Mouse (Mus musculus) intestine, embryonic 14.5 days (tissue): ENCODE results near the gene Gpx1. TPM values are rescaled to one million over a fixed set of nuclear protein-coding genes. Genes with fewer than 3 reads are reported as not detected.
"Not testable (repeated sequence)": the region's sequence is repeated elsewhere in the genome, so short reads cannot be mapped to it uniquely, and the experiment has no call there.

Experiments
- ATAC-seq: fragments of 200-750 bp; cut with Nextera tagmentation; replicated peaks from 2 replicates; pipeline ENCODE4 v1.8.0; 2017; ENCODE audit warnings: low read depth, moderate number of reproducible peaks, moderate TSS enrichment, moderate library complexity; ENCODE audit not compliant: low FRiP score, low TSS enrichment
- DNase-seq: peaks from one replicate; pipeline ENCODE4 v3.0.0-alpha.2; 2018; ENCODE audit warnings: low spot score
- H3K27ac ChIP-seq: fragments of 300-500 bp; sonication (generic); 2 replicates; pipeline ENCODE4 v1.5.1; 2014; ENCODE audit warnings: low read depth, mild to moderate bottlenecking, control low read depth
- H3K27me3 ChIP-seq: fragments of 300-500 bp; sonication (generic); replicated peaks from 2 replicates; pipeline ENCODE4 v1.6.1; 2014; ENCODE audit warnings: low read length, control low read depth; ENCODE audit not compliant: control insufficient read depth, insufficient read depth
- H3K36me3 ChIP-seq: fragments of 300-500 bp; sonication (generic); 2 replicates; pipeline ENCODE4 v1.6.1; 2014; ENCODE audit warnings: low read length, control low read depth; ENCODE audit not compliant: control insufficient read depth, insufficient read depth
- H3K4me1 ChIP-seq: fragments of 300-500 bp; sonication (generic); replicated peaks from 2 replicates; pipeline ENCODE4 v1.6.1; 2014; ENCODE audit warnings: low read length, control low read depth, mixed read lengths; ENCODE audit not compliant: control insufficient read depth, insufficient read depth
- H3K4me2 ChIP-seq: fragments of 300-500 bp; sonication (generic); 2 replicates; pipeline ENCODE4 v1.6.1; 2014; ENCODE audit warnings: low read length
- H3K4me3 ChIP-seq: fragments of 300-500 bp; sonication (generic); 2 replicates; pipeline ENCODE4 v1.5.1; 2014; ENCODE audit warnings: low read depth, low read length, control low read depth, mixed read lengths
- H3K9ac ChIP-seq: fragments of 300-500 bp; sonication (generic); 2 replicates; pipeline ENCODE4 v1.6.1; 2014; ENCODE audit warnings: mild to moderate bottlenecking, low read length
- H3K9me3 ChIP-seq: fragments of 300-500 bp; sonication (generic); 2 replicates; pipeline ENCODE4 v1.6.1; 2016; ENCODE audit warnings: low read length, control low read depth; ENCODE audit not compliant: control insufficient read depth
- WGBS: fragments of 180-500 bp; shearing (Covaris S2); extraction: QIAGEN DNeasy Blood & Tissue Kit; methylation state at CpG from one replicate; pipeline ENCODE4 v1.1.7; 2014; 5-methylcytosine and 5-hydroxymethylcytosine counted together
- polyA plus RNA-seq: library from polyadenylated mRNA; unstranded; fragments of >200 nt; fragmentation: Nextera tagmentation; extraction: Ambion mirVana; gene quantifications from 2 replicates; pipeline ENCODE4 v1.2.1, GENCODE M21; 2014

Gene Gpx1
- polyA plus RNA-seq, 1 experiment from 2014 or later, result 815 TPM

GRCm38 (mm10) chr9:108305170-108305569 lies 33.5 kb upstream of the Gpx1 start:
- peaks cover 23% of the 10 kb centered on the region for H3K36me3 ChIP-seq
- 0% methylated on average over 1 of the region's 1 CpGs for WGBS
- H3K4me3 ChIP-seq, result peak overlapping the region; percentile 94
- peak overlapping the region; percentile 81 for H3K9ac ChIP-seq
- H3K27me3 ChIP-seq, result no peaks in the 10 kb centered on the region
- H3K27ac ChIP-seq, result peak overlapping the region; percentile 73
- H3K4me1 ChIP-seq, result peaks cover 27% of the 10 kb centered on the region
- ATAC-seq, result no peak
- H3K4me2 ChIP-seq, result peak overlapping the region; percentile 74
- DNase-seq, result no peak
- H3K9me3 ChIP-seq, result no peaks in the 10 kb centered on the region

- H3K9ac ChIP-seq, result peak within 1 kb of the TSS; percentile 98
- ATAC-seq, result peak; percentile 97
Measured at GRCm38 (mm10) chr9:108305629-108306520, 32.8 kb upstream of the Gpx1 start, which contains the start of the genes Rhoa and Tcta. Rhoa (plus strand) TSS chr9:108306129. Tcta (minus strand) TSS chr9:108306160.

DNA sequence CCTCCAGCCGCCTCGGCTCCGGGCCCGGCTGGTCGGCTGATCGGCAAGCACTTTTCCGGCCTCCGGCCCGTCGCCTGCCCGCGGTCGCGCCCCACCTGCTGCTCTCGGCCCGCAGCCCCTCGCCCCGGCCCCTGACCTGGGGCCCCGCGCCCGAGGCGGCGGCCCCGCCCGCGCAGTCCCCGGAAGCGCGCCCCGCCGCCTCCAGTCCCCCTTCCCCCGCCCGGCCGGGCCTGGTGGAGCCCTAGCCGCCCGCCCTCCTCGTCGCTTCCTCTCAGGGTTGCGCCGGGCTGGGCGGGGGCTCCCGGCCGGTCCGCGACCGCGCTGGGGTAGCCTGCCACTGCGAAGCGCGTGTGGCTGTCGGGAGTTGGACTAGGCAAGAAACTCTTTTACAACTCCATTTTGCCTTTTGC lies 32.1 kb upstream of the Gpx1 start:
- Histone ChIP-seq H3K27me3 (no peaks in the 10 kb centered on the region), H3K36me3 (peaks cover 20% of the 10 kb centered on the region), H3K4me2 (peak overlapping the region; percentile 96), H3K4me1 (peaks cover 31% of the 10 kb centered on the region), H3K27ac (peak overlapping the region; percentile 100), H3K4me3 (peak overlapping the region; percentile 94), H3K9me3 (no peaks in the 10 kb centered on the region), H3K9ac (peak overlapping the region; percentile 98)
- ATAC-seq (peak; percentile 71), DNase-seq (no peak)
- under 1% methylated on average over 50 of the region's 51 CpGs for WGBS

More at GRCm38 (mm10) chr9:108305629-108306520, 32.8 kb upstream of the Gpx1 start, which contains the start of the genes Rhoa and Tcta:
- Histone ChIP-seq H3K36me3 (peaks cover 20% of the 10 kb centered on the region), H3K27me3 (no peaks in the 10 kb centered on the region), H3K27ac (peak within 1 kb of the TSS; percentile 100), H3K4me2 (peak within 1 kb of the TSS; percentile 96), H3K4me3 (peak within 1 kb of the TSS; percentile 94), H3K4me1 (peaks cover 31% of the 10 kb centered on the region), H3K9me3 (no peaks in the 10 kb centered on the region)
- WGBS, result under 1% methylated on average over 79 of the region's 81 CpGs
- peak; percentile 94 for DNase-seq

GRCm38 (mm10) chr9:108307021-108307807 lies 31.5 kb upstream of the Gpx1 start:
- H3K4me1 ChIP-seq, result peaks cover 31% of the 10 kb centered on the region
- ATAC-seq, result no peak
- peak overlapping the region; percentile 96 for H3K4me2 ChIP-seq
- no peaks in the 10 kb centered on the region for H3K27me3 ChIP-seq
- H3K9me3 ChIP-seq, result no peaks in the 10 kb centered on the region
- peak overlapping the region; percentile 100 for H3K27ac ChIP-seq
- peak overlapping the region; percentile 94 for H3K4me3 ChIP-seq
- H3K9ac ChIP-seq, result peak overlapping the region; percentile 98
- 9% methylated on average over 12 of the region's 12 CpGs for WGBS
- DNase-seq, result no peak
- H3K36me3 ChIP-seq, result peaks cover 16% of the 10 kb centered on the region

- ATAC-seq (no peak), DNase-seq (no peak)
- peak overlapping the region; percentile 96 for H3K4me2 ChIP-seq
- peak overlapping the region; percentile 94 for H3K4me3 ChIP-seq
- no peaks in the 10 kb centered on the region for H3K9me3 ChIP-seq
- H3K27me3 ChIP-seq, result no peaks in the 10 kb centered on the region
- WGBS, result 61% methylated on average over 2 of the region's 2 CpGs
- peaks cover 28% of the 10 kb centered on the region for H3K4me1 ChIP-seq
- peak overlapping the region; percentile 98 for H3K9ac ChIP-seq
- H3K36me3 ChIP-seq, result peaks cover 8% of the 10 kb centered on the region
- H3K27ac ChIP-seq, result no peak overlapping the region
Measured at GRCm38 (mm10) chr9:108308141-108308540, 30.6 kb upstream of the Gpx1 start.

GRCm38 (mm10) chr9:108317572-108317971 lies 21.1 kb upstream of the Gpx1 start:
- no peak overlapping the region for H3K9ac ChIP-seq
- no peaks in the 10 kb centered on the region for H3K4me1 ChIP-seq
- DNase-seq, result no peak
- ATAC-seq, result no peak
- H3K36me3 ChIP-seq, result peaks cover 52% of the 10 kb centered on the region
- H3K4me2 ChIP-seq, result no peak overlapping the region
- no peaks in the 10 kb centered on the region for H3K27me3 ChIP-seq
- no peaks in the 10 kb centered on the region for H3K9me3 ChIP-seq
- H3K4me3 ChIP-seq, result no peak overlapping the region
- 96% methylated on average over 3 of the region's 3 CpGs for WGBS
- H3K27ac ChIP-seq, result no peak overlapping the region

DNA sequence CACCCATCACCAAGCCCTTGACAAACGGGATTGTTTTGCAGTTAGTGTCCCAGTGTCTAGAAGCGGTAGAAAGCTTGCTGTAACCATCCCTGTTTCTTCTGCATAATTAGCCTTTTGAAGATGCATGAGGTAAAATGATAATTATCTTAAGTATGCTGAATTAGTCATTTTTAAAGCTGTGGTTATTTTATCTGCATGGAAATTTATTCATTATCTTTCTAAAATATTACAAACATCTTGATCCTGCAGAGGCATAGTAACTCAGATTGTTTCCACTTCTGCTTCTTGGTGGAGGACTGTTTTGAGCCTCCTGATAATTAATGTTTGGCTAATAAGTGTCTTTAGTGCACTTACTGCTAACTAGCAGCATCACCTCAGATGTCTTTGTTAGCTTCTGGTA lies 20.2 kb upstream of the Gpx1 start:
- H3K9ac ChIP-seq, result no peak overlapping the region
- no peaks in the 10 kb centered on the region for H3K27me3 ChIP-seq
- DNase-seq (no peak), ATAC-seq (no peak)
- no peak overlapping the region for H3K4me2 ChIP-seq
- H3K27ac ChIP-seq, result no peak overlapping the region
- WGBS, result 81% methylated on average over 2 of the region's 2 CpGs
- H3K9me3 ChIP-seq, result no peaks in the 10 kb centered on the region
- H3K4me3 ChIP-seq, result no peak overlapping the region
- no peaks in the 10 kb centered on the region for H3K4me1 ChIP-seq
- peaks cover 52% of the 10 kb centered on the region for H3K36me3 ChIP-seq

DNA sequence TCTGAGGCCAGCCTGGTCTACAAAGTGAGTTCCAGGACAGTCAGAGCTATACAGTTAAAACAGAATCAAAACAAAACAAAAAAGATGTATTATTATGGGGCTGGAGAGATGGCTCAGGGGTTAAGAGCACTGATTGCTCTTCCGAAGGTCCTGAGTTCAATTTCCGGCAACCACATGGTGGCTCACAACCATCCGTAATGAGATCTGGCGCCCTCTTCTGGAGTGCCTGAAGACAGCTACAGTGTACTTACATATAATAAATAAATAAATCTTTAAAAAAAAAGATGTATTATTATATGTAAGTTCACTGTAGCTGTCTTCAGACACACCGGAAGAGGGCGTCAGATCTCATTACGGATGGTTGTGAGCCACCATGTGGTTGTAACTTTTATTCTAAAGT lies 16.6 kb upstream of the Gpx1 start:
- H3K4me3 ChIP-seq, DNase-seq: not testable (repeated sequence)

More for the DNA sequence above, 16.6 kb upstream of the Gpx1 start:
- ATAC-seq, H3K4me1 ChIP-seq, H3K4me2 ChIP-seq, H3K9ac ChIP-seq, H3K9me3 ChIP-seq, H3K27me3 ChIP-seq, H3K27ac ChIP-seq: not testable (repeated sequence)
- H3K36me3 ChIP-seq, result peaks cover 41% of the 10 kb centered on the region
- 96% methylated on average over 7 of the region's 7 CpGs for WGBS
